Mouse (Mus musculus) left cerebral cortex, postnatal 4 days (tissue): ENCODE data around the gene Kif1bp. TPM values are rescaled to one million over a fixed set of nuclear protein-coding genes. Genes with fewer than 3 reads are reported as not detected.

Experiments
- total RNA-seq, 2 experiments: library from RNA; stranded (reverse); gene quantifications; 2 replicates each; pipeline ENCODE4 v1.2.3; 2021

Kif1bp gene
- total RNA-seq, 2 experiments from 2014 or later: 88.7 to 90.0 TPM

Other genes starting within 250 kb of the Kif1bp start
- gene Hk1, start 198.5 kb downstream of the Kif1bp start, total RNA-seq: 100 to 1,000 TPM; 239 to 253 TPM
- 1 to 10 TPM in 1 of 2 experiments, under 1 TPM in 1; 0.82 to 1.1 TPM for gene Hkdc1, start 156.0 kb downstream of the Kif1bp start, total RNA-seq
- gene 4930507D05Rik, start 129.0 kb downstream of the Kif1bp start, total RNA-seq: 1 to 10 TPM; 1.2 TPM
- gene Supv3l1, start 128.7 kb downstream of the Kif1bp start, total RNA-seq: 10 to 100 TPM; 22.4 to 23.6 TPM
- 10 to 100 TPM; 37.4 to 41.2 TPM for gene Vps26a, start 91.7 kb downstream of the Kif1bp start, total RNA-seq
- gene Srgn, start 51.0 kb downstream of the Kif1bp start, total RNA-seq: 1 to 10 TPM; 6.1 to 9.0 TPM
- 10 to 100 TPM; 49.8 to 53.9 TPM for gene Ddx21, start 23.8 kb upstream of the Kif1bp start, total RNA-seq
- 10 to 100 TPM; 84.2 to 91.9 TPM for gene Ddx50, start 72.8 kb upstream of the Kif1bp start, total RNA-seq
- 1 to 10 TPM; 5.4 to 5.6 TPM for gene Stox1, start 147.7 kb upstream of the Kif1bp start, total RNA-seq
- gene Ccar1, start 213.8 kb upstream of the Kif1bp start, total RNA-seq: 10 to 100 TPM; 88.1 to 90.3 TPM